Mouse (Mus musculus): ENCODE data around the gene Ndufc2. TPM values are rescaled to one million over a fixed set of nuclear protein-coding genes. Genes with fewer than 3 reads are reported as not detected.

The Ndufc2 gene
- total and polyA plus RNA-seq, 3 experiments = 242 to 280 TPM; not detected in 1

DNA sequence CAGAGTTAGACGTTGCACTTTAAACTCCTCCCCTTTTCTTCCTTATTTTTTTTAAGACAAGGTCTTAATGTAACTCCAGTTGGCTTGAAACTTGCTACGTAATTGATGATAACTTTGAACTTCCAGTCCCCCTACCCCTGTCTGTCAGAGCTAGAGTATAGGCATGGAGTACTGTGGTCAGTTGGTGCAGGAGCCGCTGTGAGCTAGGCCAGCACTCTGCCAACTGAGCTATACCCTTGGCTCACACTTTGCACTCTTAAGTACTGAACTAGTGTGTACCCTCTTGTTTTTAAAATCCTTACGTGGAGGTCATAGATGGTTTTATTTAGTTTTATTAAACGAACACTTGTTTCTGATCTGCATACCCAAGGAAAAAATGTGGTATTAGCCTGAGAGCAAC is 20.5 kb upstream of the Ndufc2 start:
- H3K36me3 ChIP-seq (ENCODE audit: control insufficient read depth in 1 of 2, insufficient read depth in 2 of 2, low read length in 2 of 2) = peaks cover 0 to 20% of the 10 kb centered on the region in 2 experiments; a peak in 2 of 4 replicates
- no peak overlapping the region for H3K9ac ChIP-seq (ENCODE audit: control insufficient read depth, low read depth, low read length, poor library complexity, severe bottlenecking)

DNA sequence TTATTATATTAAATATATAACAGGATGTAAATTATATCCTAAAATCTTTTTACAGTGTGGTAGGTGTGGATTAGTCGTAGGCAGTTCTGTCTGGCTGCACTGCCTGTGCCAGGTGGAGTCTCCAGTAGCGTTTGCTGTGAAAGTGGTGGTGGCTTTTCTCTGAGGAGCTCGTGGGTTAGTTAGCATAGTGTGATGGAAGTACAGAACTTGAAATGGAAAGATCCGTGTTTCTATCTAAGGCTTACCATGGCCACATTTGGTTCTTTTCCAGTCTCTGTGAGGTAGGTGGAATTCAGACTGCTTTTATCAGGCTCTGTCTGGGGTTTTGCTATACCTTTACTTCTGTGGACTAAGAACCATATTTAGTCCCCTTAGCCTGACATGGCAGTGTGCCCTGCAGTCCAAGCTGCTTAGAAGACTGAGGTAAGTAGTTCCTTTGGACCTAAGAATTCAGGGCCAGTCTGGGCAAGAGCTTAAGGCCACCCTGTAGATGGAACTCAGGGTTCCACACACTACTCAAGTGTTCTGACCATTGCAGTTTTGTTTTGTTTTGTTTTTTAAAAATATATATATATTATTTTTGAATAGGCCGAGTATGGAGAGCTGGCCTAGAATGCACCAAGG is 19.2 kb upstream of the Ndufc2 start:
- H3K36me3 ChIP-seq (ENCODE audit: control insufficient read depth in 1 of 2, insufficient read depth in 2 of 2, low read length in 2 of 2) = peaks cover 0 to 22% of the 10 kb centered on the region in 2 experiments; a peak in 2 of 4 replicates
- H3K4me3 ChIP-seq (ENCODE audit: control insufficient read depth in 1 of 2, insufficient read depth in 1 of 2, low read depth in 2 of 2, low read length in 2 of 2) = no peak overlapping the region
- H3K27ac ChIP-seq (ENCODE audit: control insufficient read depth, low read depth, low read length) = no peak overlapping the region
- DNase-seq (ENCODE audit: low read depth, low spot score) = no peak
- H3K27me3 ChIP-seq (ENCODE audit: control insufficient read depth in 1 of 2, insufficient read depth in 2 of 2, low read length in 2 of 2) = no peaks in the 10 kb centered on the region
- no peaks in the 10 kb centered on the region for H3K9me3 ChIP-seq (replicated peaks; ENCODE audit: insufficient read depth, low read length)
- no peaks in the 10 kb centered on the region for H3K4me1 ChIP-seq (ENCODE audit: control insufficient read depth in 1 of 2, insufficient read depth in 2 of 2, low read length in 2 of 2)
- no peak for TF ChIP-seq TAL1 (IDR thresholded peaks at IDR 0.05; ENCODE audit: low read length)
- no peak overlapping the region for H3K9ac ChIP-seq (ENCODE audit: control insufficient read depth, low read depth, low read length, poor library complexity, severe bottlenecking)
- H3K79me2 ChIP-seq (ENCODE audit: control insufficient read depth, insufficient read depth, low read length, poor library complexity) = 0 out of 2 replicates have a peak, but pooled peaks cover 2% of the 10 kb centered on the region

More for the DNA sequence above, 20.5 kb upstream of the Ndufc2 start:
- no peak overlapping the region for H3K4me3 ChIP-seq (ENCODE audit: control insufficient read depth in 1 of 2, insufficient read depth in 1 of 2, low read depth in 2 of 2, low read length in 2 of 2)
- 0 out of 2 replicates have a peak, but pooled peaks cover 2% of the 10 kb centered on the region for H3K79me2 ChIP-seq (ENCODE audit: control insufficient read depth, insufficient read depth, low read length, poor library complexity)
- no peak for DNase-seq (ENCODE audit: low read depth, low spot score)
- H3K27ac ChIP-seq (ENCODE audit: control insufficient read depth, low read depth, low read length) = no peak overlapping the region
- H3K27me3 ChIP-seq (ENCODE audit: control insufficient read depth in 1 of 2, insufficient read depth in 2 of 2, low read length in 2 of 2) = no peaks in the 10 kb centered on the region
- H3K4me1 ChIP-seq (ENCODE audit: control insufficient read depth in 1 of 2, insufficient read depth in 2 of 2, low read length in 2 of 2) = no peaks in the 10 kb centered on the region
- H3K9me3 ChIP-seq (replicated peaks; ENCODE audit: insufficient read depth, low read length) = no peaks in the 10 kb centered on the region
- TF ChIP-seq ZC3H11A (IDR thresholded peaks at IDR 0.05; ENCODE audit: low read depth, low read length) (no peak), NELFE (IDR thresholded peaks at IDR 0.05; ENCODE audit: low read depth, low read length) (no peak), TAL1 (IDR thresholded peaks at IDR 0.05; ENCODE audit: low read length) (no peak), RCOR1 (IDR thresholded peaks at IDR 0.05; ENCODE audit: low read depth, low read length) (no peak), MAX (IDR thresholded peaks at IDR 0.05; ENCODE audit: low read length) (no peak), ZNF384 (IDR thresholded peaks at IDR 0.05; ENCODE audit: low read depth, low read length) (no peak), POLR2AphosphoS5 (IDR thresholded peaks at IDR 0.05; ENCODE audit: borderline replicate concordance, low read depth, low read length) (no peak), CHD2 (IDR thresholded peaks at IDR 0.05; ENCODE audit: low read length) (no peak), ZKSCAN1 (IDR thresholded peaks at IDR 0.05; ENCODE audit: low read depth, low read length) (no peak), E2F4 (IDR thresholded peaks at IDR 0.05; ENCODE audit: borderline replicate concordance, low read depth, low read length) (no peak), NRF1 (IDR thresholded peaks at IDR 0.05; ENCODE audit: insufficient read depth, low read depth, low read length, poor library complexity, severe bottlenecking) (no peak), UBTF (IDR thresholded peaks at IDR 0.05; ENCODE audit: borderline replicate concordance, insufficient read depth, low read depth, low read length) (no peak), POLR2AphosphoS2 (IDR thresholded peaks at IDR 0.05; ENCODE audit: low read length) (no peak), MAZ (IDR thresholded peaks at IDR 0.05; ENCODE audit: low read depth, low read length) (no peak), MXI1 (IDR thresholded peaks at IDR 0.05; ENCODE audit: low read depth, low read length) (no peak), POLR2A (IDR thresholded peaks at IDR 0.05; ENCODE audit: control insufficient read depth in 1 of 2, insufficient read depth in 1 of 2, low read depth in 1 of 2, low read length in 2 of 2, poor library complexity in 1 of 2) (no peak), MYC (IDR thresholded peaks at IDR 0.05; ENCODE audit: low read depth, low read length) (no peak), USF1 (IDR thresholded peaks at IDR 0.05; ENCODE audit: low read depth, low read length) (no peak)
